Mouse (Mus musculus) ES-Bruce4 (cell line): ENCODE results near the gene Fasn.

Experiments used
- CTCF ChIP-seq: IDR thresholded peaks from one replicate; pipeline ENCODE4 v1.8.1; 2011; ENCODE audit warnings: low read depth, low read length
- EP300 ChIP-seq: IDR thresholded peaks from 2 replicates; pipeline ENCODE4 v1.6.1; 2011; ENCODE audit warnings: low read depth, low read length; ENCODE audit not compliant: insufficient read depth

DNA sequence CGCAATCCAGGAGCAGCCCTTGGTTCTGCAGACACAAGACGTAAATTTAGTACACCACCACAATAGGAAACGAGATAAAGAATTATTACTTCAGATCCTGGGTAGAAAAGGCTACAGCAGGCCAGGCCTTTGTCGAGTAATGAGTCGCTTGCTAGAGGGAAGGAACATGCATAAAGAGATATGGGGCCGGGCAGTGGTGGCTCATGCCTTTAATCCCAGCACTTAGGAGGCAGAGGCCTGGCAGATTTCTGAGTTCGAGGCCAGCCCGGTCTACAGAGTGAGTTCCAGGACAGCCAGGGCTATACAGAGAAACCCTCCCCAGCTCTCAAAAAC lies 27.8 kb downstream of the Fasn start:
- no peak for TF ChIP-seq CTCF
- TF ChIP-seq EP300 = no peak
